Mouse (Mus musculus): ENCODE measurements around the gene Klhdc4. TPM values are rescaled to one million over a fixed set of nuclear protein-coding genes. Genes with fewer than 3 reads are reported as not detected.

Klhdc4 gene
- polyA plus RNA-seq, 1 experiment from 2014 or later: 39.5 TPM

DNA sequence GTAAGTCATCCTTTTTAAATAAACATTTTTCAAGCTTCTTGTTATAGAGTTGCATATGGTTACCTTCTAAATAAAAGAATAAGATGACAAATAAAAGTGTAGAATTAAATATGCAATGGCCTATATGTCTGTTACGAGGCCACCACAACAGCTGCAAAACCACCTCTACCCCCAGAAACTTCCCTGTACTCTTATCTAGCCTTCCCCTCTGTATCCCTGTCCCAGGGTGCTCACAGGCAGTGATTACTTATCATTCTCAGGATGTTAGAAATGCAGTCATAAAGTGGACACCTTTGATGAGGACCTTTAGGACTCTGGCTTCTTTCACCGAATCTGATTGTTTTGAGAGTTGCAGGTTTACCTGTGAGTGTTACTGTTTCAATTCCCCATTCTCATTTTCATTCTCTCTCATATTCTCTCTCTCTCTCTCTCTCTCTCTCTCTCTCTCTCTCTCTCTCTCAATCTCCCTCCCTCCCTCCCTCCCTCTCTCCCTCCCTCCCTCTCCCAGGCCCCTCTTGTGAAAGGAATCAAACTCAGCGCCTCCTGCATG, 13.9 kb upstream of the Klhdc4 start:
- ATAC-seq (no peak), DNase-seq (ENCODE audit: low read depth, low spot score) (no peak)
- TF ChIP-seq CTCF (IDR thresholded peaks at IDR 0.05): peak; percentile 2
- no peaks in the 10 kb centered on the region for H3K27me3 ChIP-seq
- POLR2A ChIA-PET: no interaction called here
- CTCF ChIA-PET: interaction anchor here (3.0 kb wide), 1 partner anchor 12 kb away, joined by 27 read pairs; no protein-coding TSS in a partner anchor
- in situ Hi-C loops (cut with MboI; ENCODE audit: low pct_unique_long_range_greater_than_20kb): loop anchor here (10.0 kb wide), 1 partner anchor 128 kb away; no protein-coding TSS in a partner anchor

GRCm38 (mm10) chr8:121842064-121842955, 12.9 kb upstream of the Klhdc4 start:
- TF ChIP-seq CTCF (IDR thresholded peaks at IDR 0.05): no peak
- DNase-seq (ENCODE audit: low read depth, low spot score) (no peak), ATAC-seq (no peak)
- CTCF ChIA-PET: interaction anchor here (3.0 kb wide), 1 partner anchor 11 kb away, joined by 27 read pairs; no protein-coding TSS in a partner anchor
- POLR2A ChIA-PET: no interaction called here
- in situ Hi-C loops (cut with MboI; ENCODE audit: low pct_unique_long_range_greater_than_20kb): loop anchor here (10.0 kb wide), 1 partner anchor 128 kb away; no protein-coding TSS in a partner anchor
- H3K27me3 ChIP-seq: no peaks in the 10 kb centered on the region

GRCm38 (mm10) chr8:121841242-121841641, 11.9 kb upstream of the Klhdc4 start:
- ATAC-seq: peak; percentile 35
- no peak for DNase-seq (ENCODE audit: low read depth, low spot score)
- TF ChIP-seq CTCF (IDR thresholded peaks at IDR 0.05): peak; percentile 92
- no peaks in the 10 kb centered on the region for H3K27me3 ChIP-seq
- ChIA-PET POLR2A (no interaction called here), CTCF (interaction anchor here (0.7 to 3.0 kb wide), 3 partner anchors 9 to 91 kb away, joined by 3 to 27 read pairs (median 4); no protein-coding TSS in a partner anchor)
- in situ Hi-C loops (cut with MboI; ENCODE audit: low pct_unique_long_range_greater_than_20kb): loop anchor here (10.0 kb wide), 1 partner anchor 126 kb away; no protein-coding TSS in a partner anchor

DNA sequence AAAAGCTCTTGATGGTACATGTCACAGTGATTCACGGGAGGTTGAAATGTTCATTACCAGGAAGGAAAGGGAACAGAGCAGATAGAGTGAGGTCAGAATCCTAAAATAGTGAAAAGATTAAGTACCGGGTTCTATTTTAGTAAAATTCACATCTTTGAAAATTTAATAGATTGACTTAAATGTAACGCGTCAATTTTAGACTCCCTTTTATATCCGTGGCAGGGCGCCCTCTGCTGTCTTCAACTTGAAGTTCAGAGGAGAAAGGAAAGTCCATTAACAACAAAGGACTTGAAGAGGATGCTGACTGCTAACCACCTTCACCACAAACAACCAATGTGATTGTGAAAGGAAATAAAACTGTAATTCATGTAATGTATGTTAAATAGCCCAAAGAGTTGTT, 3.1 kb upstream of the Klhdc4 start:
- ChIA-PET CTCF (interaction anchor here (0.7 to 2.4 kb wide), 7 partner anchors 10 to 115 kb away, joined by 3 to 27 read pairs (median 6); no protein-coding TSS in a partner anchor), POLR2A (no interaction called here)
- ATAC-seq (no peak), DNase-seq (ENCODE audit: low read depth, low spot score) (no peak)
- H3K27me3 ChIP-seq: no peaks in the 10 kb centered on the region
- peak; percentile 66 for TF ChIP-seq CTCF (IDR thresholded peaks at IDR 0.05)
- in situ Hi-C loops (cut with MboI; ENCODE audit: low pct_unique_long_range_greater_than_20kb): no loop called here

GRCm38 (mm10) chr8:121832061-121832460, 2.7 kb upstream of the Klhdc4 start:
- no peak for ATAC-seq
- POLR2A ChIA-PET: interaction anchor here (0.6 kb wide), 1 partner anchor 99 kb away, joined by 3 read pairs; no protein-coding TSS in a partner anchor
- in situ Hi-C loops (cut with MboI; ENCODE audit: low pct_unique_long_range_greater_than_20kb): no loop called here
- no peak for DNase-seq (ENCODE audit: low read depth, low spot score)
- CTCF ChIA-PET: interaction anchor here (0.7 to 2.4 kb wide), 8 partner anchors 10 to 229 kb away, joined by 3 to 27 read pairs (median 6); no protein-coding TSS in a partner anchor
- H3K27me3 ChIP-seq: no peaks in the 10 kb centered on the region
- no peak for TF ChIP-seq CTCF (IDR thresholded peaks at IDR 0.05)

GRCm38 (mm10) chr8:121829777-121830362, 501 bp upstream of the Klhdc4 start:
- in situ Hi-C loops (cut with MboI; ENCODE audit: low pct_unique_long_range_greater_than_20kb): no loop called here
- TF ChIP-seq CTCF (IDR thresholded peaks at IDR 0.05): no peak
- ChIA-PET POLR2A (interaction anchor here (0.5 kb wide), 1 partner anchor 38 kb away, joined by 3 read pairs; no protein-coding TSS in a partner anchor), CTCF (interaction anchor here (1.0 to 2.4 kb wide), 5 partner anchors 19 to 135 kb away, joined by 3 to 5 read pairs (median 3); no protein-coding TSS in a partner anchor)
- no peaks in the 10 kb centered on the region for H3K27me3 ChIP-seq
- ATAC-seq (peak; percentile 47), DNase-seq (ENCODE audit: low read depth, low spot score) (no peak)

DNA sequence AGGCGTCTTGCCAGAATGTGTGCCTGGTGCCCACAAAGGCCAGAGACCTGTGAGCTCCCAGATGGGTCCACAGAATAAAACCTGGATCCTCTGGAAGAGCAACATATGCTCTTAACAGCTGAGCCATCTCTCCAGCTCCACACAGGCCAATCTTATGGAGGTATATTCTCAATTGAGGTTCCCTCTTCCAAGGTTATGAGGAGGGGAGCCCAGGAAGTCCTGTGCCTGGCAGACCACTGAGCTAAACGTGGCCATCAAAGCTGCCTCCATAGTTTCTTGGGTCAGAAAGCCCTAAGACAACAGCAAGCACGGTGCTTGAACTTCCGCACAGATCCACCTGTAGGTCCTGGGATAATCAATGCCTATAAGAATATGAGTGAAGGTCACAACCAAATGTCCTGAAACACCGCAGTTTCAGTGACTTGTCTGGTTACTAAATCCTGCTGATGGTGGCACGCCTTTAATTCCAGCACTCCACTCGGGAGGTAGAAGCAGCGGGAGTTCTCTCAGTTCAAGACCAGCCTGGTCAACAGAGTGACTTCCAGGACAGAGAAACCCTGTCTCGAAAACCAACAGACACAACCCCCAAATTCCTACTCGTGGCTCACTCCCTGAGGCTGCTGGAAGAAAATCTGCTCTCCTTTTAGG, 869 bp downstream of the Klhdc4 start:
- DNase-seq (ENCODE audit: low read depth, low spot score) (no peak), ATAC-seq (no peak)
- in situ Hi-C loops (cut with MboI; ENCODE audit: low pct_unique_long_range_greater_than_20kb): no loop called here
- no peaks in the 10 kb centered on the region for H3K27me3 ChIP-seq
- POLR2A ChIA-PET: no interaction called here
- TF ChIP-seq CTCF (IDR thresholded peaks at IDR 0.05): no peak
- CTCF ChIA-PET: interaction anchor here (1.2 kb wide), 1 partner anchor 10 kb away, joined by 4 read pairs; no protein-coding TSS in a partner anchor

GRCm38 (mm10) chr8:121827726-121828125, 1.6 kb downstream of the Klhdc4 start:
- in situ Hi-C loops (cut with MboI; ENCODE audit: low pct_unique_long_range_greater_than_20kb): no loop called here
- ATAC-seq (no peak), DNase-seq (ENCODE audit: low read depth, low spot score) (no peak)
- no peak for TF ChIP-seq CTCF (IDR thresholded peaks at IDR 0.05)
- POLR2A ChIA-PET: no interaction called here
- no peaks in the 10 kb centered on the region for H3K27me3 ChIP-seq
- CTCF ChIA-PET: interaction anchor here (1.2 kb wide), 1 partner anchor 10 kb away, joined by 4 read pairs; no protein-coding TSS in a partner anchor

- POLR2A ChIA-PET: no interaction called here
- in situ Hi-C loops (cut with MboI; ENCODE audit: low pct_unique_long_range_greater_than_20kb): no loop called here
These were observed 7.6 kb downstream of the Klhdc4 start for GRCm38 (mm10) chr8:121821770-121822169.

GRCm38 (mm10) chr8:121821320-121821719, 8.0 kb downstream of the Klhdc4 start:
- in situ Hi-C loops (cut with MboI; ENCODE audit: low pct_unique_long_range_greater_than_20kb): no loop called here
- CTCF ChIA-PET: interaction anchor here (1.9 kb wide), 1 partner anchor 10 kb away, joined by 6 read pairs; no protein-coding TSS in a partner anchor
- no peak for TF ChIP-seq CTCF (IDR thresholded peaks at IDR 0.05)
- H3K27me3 ChIP-seq: no peaks in the 10 kb centered on the region
- ATAC-seq: no peak
- DNase-seq (ENCODE audit: low read depth, low spot score): no peak
- POLR2A ChIA-PET: no interaction called here

More at GRCm38 (mm10) chr8:121821770-121822169, 7.6 kb downstream of the Klhdc4 start:
- H3K27me3 ChIP-seq: no peaks in the 10 kb centered on the region
- DNase-seq (ENCODE audit: low read depth, low spot score): no peak
- TF ChIP-seq CTCF (IDR thresholded peaks at IDR 0.05): no peak
- ATAC-seq: no peak
- CTCF ChIA-PET: no interaction called here
